Mouse (Mus musculus) forebrain, postnatal 0 days (tissue): ENCODE data around the gene Zfp384. TPM values are rescaled to one million over a fixed set of nuclear protein-coding genes. Genes with fewer than 3 reads are reported as not detected.

ENCODE experiments used
- ATAC-seq: fragments of 200-750 bp; cut with Nextera tagmentation; 2 replicates; pipeline ENCODE4 v1.8.0; 2017; ENCODE audit warnings: mild to moderate bottlenecking, moderate library complexity
- DNase-seq: peaks from one replicate; pipeline ENCODE4 v3.0.0-alpha.2; 2015
- H3K27ac ChIP-seq: fragments of 300-500 bp; sonication (generic); 2 replicates; pipeline ENCODE4 v1.5.1; 2014; ENCODE audit warnings: low read depth, mild to moderate bottlenecking, antibody characterized with exemption, low read length, moderate library complexity, mixed read lengths
- H3K27me3 ChIP-seq: fragments of 300-500 bp; sonication (generic); 2 replicates; pipeline ENCODE4 v1.6.1; 2014; ENCODE audit warnings: mild to moderate bottlenecking, low read length, mixed read lengths; ENCODE audit not compliant: insufficient read depth
- H3K36me3 ChIP-seq: fragments of 300-500 bp; sonication (generic); 2 replicates; pipeline ENCODE4 v1.6.1; 2014; ENCODE audit warnings: mild to moderate bottlenecking, moderate library complexity; ENCODE audit not compliant: insufficient read depth
- H3K4me1 ChIP-seq: fragments of 300-500 bp; sonication (generic); 2 replicates; pipeline ENCODE4 v1.6.1; 2014; ENCODE audit warnings: antibody characterized with exemption; ENCODE audit not compliant: insufficient read depth
- H3K4me2 ChIP-seq: fragments of 300-500 bp; sonication (generic); 2 replicates; pipeline ENCODE4 v1.6.1; 2014; ENCODE audit warnings: low read depth, mild to moderate bottlenecking, moderate library complexity
- H3K4me3 ChIP-seq: fragments of 300-500 bp; sonication (generic); 2 replicates; pipeline ENCODE4 v1.5.1; 2014; ENCODE audit warnings: low read depth, low read length, mixed read lengths
- H3K9ac ChIP-seq: fragments of 300-500 bp; sonication (generic); 2 replicates; pipeline ENCODE4 v1.6.1; 2014; ENCODE audit warnings: mild to moderate bottlenecking
- H3K9me3 ChIP-seq: fragments of 300-500 bp; sonication (generic); 2 replicates; pipeline ENCODE4 v1.6.1; 2016; ENCODE audit warnings: low read length
- CTCF ChIP-seq: sonication (generic); IDR thresholded peaks from 2 replicates; pipeline ENCODE4 v1.5.1; 2016; ENCODE audit warnings: antibody characterized with exemption, control low read depth, low read depth
- WGBS: fragments of 180-500 bp; shearing (Covaris S2); extraction: QIAGEN DNeasy Blood & Tissue Kit; methylation state at CpG from one replicate; pipeline ENCODE4 v1.1.7; 2014; 5-methylcytosine and 5-hydroxymethylcytosine counted together
- polyA plus RNA-seq: library from polyadenylated mRNA; unstranded; fragments of >200 nt; fragmentation: Nextera tagmentation; extraction: Ambion mirVana; gene quantifications from 2 replicates; pipeline ENCODE4 v1.2.1, GENCODE M21; 2015
- total RNA-seq: library from RNA; depleted of rRNA; stranded (reverse); fragments of >200 nt; gene quantifications from 2 replicates; pipeline ENCODE4 v1.2.3, GENCODE M21; 2014

Gene Zfp384
- total and polyA plus RNA-seq, 2 experiments from 2014 or later, result 8.4 to 34.5 TPM

- no peak for TF ChIP-seq CTCF
- Histone ChIP-seq H3K9ac (peak overlapping the region; percentile 70), H3K36me3 (peaks cover 29% of the 10 kb centered on the region), H3K27ac (peak overlapping the region; percentile 86), H3K27me3 (no peaks in the 10 kb centered on the region), H3K4me2 (peak overlapping the region; percentile 73), H3K4me1 (peaks cover 6% of the 10 kb centered on the region; the same call in 1 of the 2 replicates), H3K4me3 (peak overlapping the region; percentile 77), H3K9me3 (no peaks in the 10 kb centered on the region)
- WGBS, result 17% methylated on average over 7 of the region's 7 CpGs
- no peak for ATAC-seq
- DNase-seq, result no peak
Measured at GRCm38 (mm10) chr6:125040221-125040620, 31.3 kb downstream of the Zfp384 start.

- H3K36me3 ChIP-seq, result peaks cover 27% of the 10 kb centered on the region
- WGBS, result 88% methylated on average over 7 of the region's 7 CpGs
- DNase-seq, result no peak
- no peak overlapping the region for H3K4me2 ChIP-seq
- no peak overlapping the region for H3K27ac ChIP-seq
- no peak overlapping the region for H3K9ac ChIP-seq
- H3K4me1 ChIP-seq, result peaks cover 6% of the 10 kb centered on the region; the same call in 1 of the 2 replicates
- no peak for TF ChIP-seq CTCF
- H3K4me3 ChIP-seq, result no peak overlapping the region
- no peak for ATAC-seq
- H3K27me3 ChIP-seq, result no peaks in the 10 kb centered on the region
- H3K9me3 ChIP-seq, result no peaks in the 10 kb centered on the region
Measured at GRCm38 (mm10) chr6:125041047-125041446, 32.1 kb downstream of the Zfp384 start.

DNA sequence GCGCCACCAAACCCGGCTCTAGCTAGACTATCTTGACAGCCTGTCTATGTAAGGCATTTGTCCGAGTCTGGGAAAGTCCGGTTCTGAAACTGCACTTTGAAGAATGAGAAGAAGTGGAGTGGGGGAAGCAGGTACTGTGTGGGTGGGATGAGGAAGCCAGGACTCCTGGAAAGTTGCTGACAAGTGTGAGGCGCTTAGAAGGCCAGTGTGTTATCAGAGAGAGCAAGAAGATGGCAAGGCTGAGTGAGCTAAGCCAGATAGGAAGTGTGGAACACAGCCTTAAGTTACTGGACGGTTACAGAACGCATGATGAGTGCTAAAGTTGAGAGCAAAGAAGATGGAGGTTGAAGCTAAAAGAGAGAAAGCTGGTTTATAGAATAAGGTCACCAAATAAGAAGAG, 33.1 kb downstream of the Zfp384 start:
- Histone ChIP-seq H3K4me3 (no peak overlapping the region), H3K27me3 (no peaks in the 10 kb centered on the region), H3K36me3 (peaks cover 28% of the 10 kb centered on the region), H3K27ac (no peak overlapping the region), H3K4me2 (no peak overlapping the region), H3K9ac (no peak overlapping the region), H3K4me1 (peaks cover 6% of the 10 kb centered on the region; the same call in 1 of the 2 replicates), H3K9me3 (no peaks in the 10 kb centered on the region)
- no peak for TF ChIP-seq CTCF
- DNase-seq (no peak), ATAC-seq (no peak)
- WGBS, result 90% methylated on average over 7 of the region's 7 CpGs

GRCm38 (mm10) chr6:125046691-125047090, 37.7 kb downstream of the Zfp384 start:
- peaks cover 68% of the 10 kb centered on the region for H3K36me3 ChIP-seq
- 18% methylated on average over 5 of the region's 5 CpGs for WGBS
- H3K4me2 ChIP-seq, result no peak overlapping the region
- DNase-seq (peak; percentile 87), ATAC-seq (peak; percentile 79)
- no peaks in the 10 kb centered on the region for H3K9me3 ChIP-seq
- H3K27ac ChIP-seq, result no peak overlapping the region
- H3K9ac ChIP-seq, result no peak overlapping the region
- no peaks in the 10 kb centered on the region for H3K27me3 ChIP-seq
- no peaks in the 10 kb centered on the region for H3K4me1 ChIP-seq
- peak; percentile 94 for TF ChIP-seq CTCF
- H3K4me3 ChIP-seq, result no peak overlapping the region

GRCm38 (mm10) chr6:125049678-125050077, 40.7 kb downstream of the Zfp384 start, which contains the start of gene Acrbp:
Gene Acrbp, plus strand, starts transcription at chr6:125049689.
- 0 out of 2 replicates have a peak within 1 kb of the TSS, but pooled peaks have one; percentile 10 for H3K9ac ChIP-seq
- no peak within 1 kb of the TSS for H3K4me2 ChIP-seq
- TF ChIP-seq CTCF, result no peak
- ATAC-seq, result no peak
- peaks cover 76% of the 10 kb centered on the region for H3K36me3 ChIP-seq
- DNase-seq, result no peak
- H3K9me3 ChIP-seq, result no peaks in the 10 kb centered on the region
- no peaks in the 10 kb centered on the region for H3K27me3 ChIP-seq
- no peaks in the 10 kb centered on the region for H3K4me1 ChIP-seq
- H3K4me3 ChIP-seq, result no peak within 1 kb of the TSS
- no peak within 1 kb of the TSS for H3K27ac ChIP-seq
- WGBS, result 37% methylated on average over 20 of the region's 20 CpGs

DNA sequence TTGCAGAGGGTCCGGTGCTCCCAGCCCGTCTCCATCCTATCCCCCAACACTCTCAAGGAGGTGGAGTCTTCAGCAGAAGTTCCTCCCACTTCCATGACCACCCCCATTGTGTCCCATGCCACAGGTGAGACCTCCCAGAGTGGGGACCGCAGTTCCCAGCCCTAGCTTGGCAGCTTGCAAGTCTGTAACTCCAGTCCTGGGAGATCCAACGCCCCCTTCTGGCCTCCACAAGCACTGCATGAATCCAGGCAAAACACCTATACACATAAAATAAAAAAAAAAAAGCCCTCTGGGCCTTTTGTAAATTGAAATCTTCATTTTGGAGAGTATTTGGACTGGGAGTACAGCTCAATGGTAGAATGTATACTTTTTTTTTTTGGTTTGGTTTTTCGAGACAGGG, 42.3 kb downstream of the Zfp384 start:
- no peaks in the 10 kb centered on the region for H3K9me3 ChIP-seq
- no peak for DNase-seq
- peak; percentile 44; the same call in 1 of the 2 replicates for TF ChIP-seq CTCF
- no peak overlapping the region for H3K4me2 ChIP-seq
- no peak overlapping the region for H3K27ac ChIP-seq
- ATAC-seq, result no peak
- no peaks in the 10 kb centered on the region for H3K27me3 ChIP-seq
- H3K4me3 ChIP-seq, result no peak overlapping the region
- WGBS, result 66% methylated on average over 5 of the region's 5 CpGs
- H3K4me1 ChIP-seq, result no peaks in the 10 kb centered on the region
- no peak overlapping the region for H3K9ac ChIP-seq
- peaks cover 64% of the 10 kb centered on the region for H3K36me3 ChIP-seq

DNA sequence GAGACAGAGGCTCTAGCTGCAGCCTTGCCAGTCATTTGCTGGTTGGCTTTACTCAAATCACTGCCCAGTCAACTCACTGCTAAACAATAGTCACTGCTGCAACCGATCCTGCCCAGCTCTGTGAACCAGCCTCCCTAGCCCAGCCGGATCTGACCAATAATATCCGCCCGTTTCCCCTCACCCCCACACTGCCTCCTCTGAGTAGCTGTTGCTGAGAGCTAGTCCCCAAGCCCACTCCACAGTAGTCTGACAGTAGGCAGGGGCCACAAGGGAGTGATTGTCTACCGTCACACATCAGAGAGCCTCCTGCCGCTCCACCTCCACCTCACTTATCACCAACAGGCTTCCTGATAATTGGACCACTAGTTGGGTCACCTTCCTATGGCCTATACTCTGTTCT, 52.5 kb downstream of the Zfp384 start:
- no peak for TF ChIP-seq CTCF
- H3K9me3 ChIP-seq, result no peaks in the 10 kb centered on the region
- H3K9ac ChIP-seq, result no peak overlapping the region
- H3K36me3 ChIP-seq, result no peaks in the 10 kb centered on the region; the same call in 1 of the 2 replicates
- H3K4me1 ChIP-seq, result no peaks in the 10 kb centered on the region
- DNase-seq, result no peak
- 41% methylated on average over 6 of the region's 6 CpGs for WGBS
- H3K27ac ChIP-seq, result no peak overlapping the region
- H3K4me2 ChIP-seq, result no peak overlapping the region
- H3K27me3 ChIP-seq, result no peaks in the 10 kb centered on the region
- ATAC-seq, result peak; percentile 60; the same call in 1 of the 2 replicates
- no peak overlapping the region for H3K4me3 ChIP-seq
